Mouse (Mus musculus) megakaryocyte-erythroid progenitor cell, adult 5-6 weeks (primary cell): ENCODE measurements around the gene Tmub1. TPM values are rescaled to one million over a fixed set of nuclear protein-coding genes. Genes with fewer than 3 reads are reported as not detected.

Source experiments
- ATAC-seq: replicated peaks from 2 replicates; pipeline ENCODE4 v1.8.0; 2016; ENCODE audit warnings: mild to moderate bottlenecking, inconsistent platforms; ENCODE audit not compliant: severe bottlenecking, poor library complexity, low FRiP score, low TSS enrichment
- total RNA-seq, 2 experiments: library from RNA; stranded (forward) in 1 of 2; stranded (reverse) in 1 of 2; fragments of 200-1000, 215-1000 nt in 1 of 2; fragments of >200 nt in 1 of 2; fragmentation: Nextera tagmentation in 1 of 2; gene quantifications; 2 replicates each; pipeline ENCODE4 v1.2.3; 2014 to 2017

The Tmub1 gene
- total RNA-seq, 2 experiments from 2014 or later = 6.2 to 11.4 TPM

GRCm38 (mm10) chr5:24455613-24456012, 8.0 kb upstream of the Tmub1 start:
- ATAC-seq = no peak

DNA sequence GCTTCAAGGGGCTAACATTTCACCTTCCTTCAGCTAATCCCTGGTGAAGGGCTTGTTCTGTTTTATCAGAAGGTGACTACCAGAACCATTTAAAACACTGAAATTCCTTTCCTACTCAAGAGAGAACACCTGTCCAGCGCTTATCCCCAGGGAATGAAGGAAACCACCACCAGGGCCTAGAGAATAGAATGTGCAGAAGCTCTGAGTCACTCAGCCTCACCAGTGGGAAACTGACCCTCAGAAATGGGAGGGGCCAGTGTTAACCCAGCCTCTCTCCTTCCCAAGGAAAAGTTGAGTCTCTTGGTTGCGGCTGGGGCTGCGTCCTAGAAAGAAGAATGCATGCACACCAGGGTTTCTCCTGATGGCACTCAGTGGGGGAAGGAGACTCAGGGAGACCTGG, 7.4 kb upstream of the Tmub1 start:
- no peak for ATAC-seq

DNA sequence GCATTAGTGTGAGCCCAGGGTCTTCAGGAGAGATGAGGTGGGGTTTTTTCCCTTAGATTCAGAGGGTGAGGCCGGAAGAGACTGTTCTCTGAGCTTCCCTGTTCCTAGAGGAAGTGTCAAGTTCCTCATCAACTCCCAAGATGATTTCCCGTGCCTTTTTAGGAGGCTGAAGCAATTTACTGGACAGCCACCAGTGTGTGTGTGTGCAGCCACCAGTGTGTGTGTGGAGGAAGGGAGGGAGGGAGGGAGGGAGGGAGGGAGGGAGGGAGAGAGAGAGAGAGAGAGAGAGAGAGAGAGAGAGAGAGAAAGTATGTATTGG, 6.3 kb upstream of the Tmub1 start:
- ATAC-seq = no peak

- ATAC-seq = no peak
Measured at GRCm38 (mm10) chr5:24453283-24453984, 5.8 kb upstream of the Tmub1 start.

DNA sequence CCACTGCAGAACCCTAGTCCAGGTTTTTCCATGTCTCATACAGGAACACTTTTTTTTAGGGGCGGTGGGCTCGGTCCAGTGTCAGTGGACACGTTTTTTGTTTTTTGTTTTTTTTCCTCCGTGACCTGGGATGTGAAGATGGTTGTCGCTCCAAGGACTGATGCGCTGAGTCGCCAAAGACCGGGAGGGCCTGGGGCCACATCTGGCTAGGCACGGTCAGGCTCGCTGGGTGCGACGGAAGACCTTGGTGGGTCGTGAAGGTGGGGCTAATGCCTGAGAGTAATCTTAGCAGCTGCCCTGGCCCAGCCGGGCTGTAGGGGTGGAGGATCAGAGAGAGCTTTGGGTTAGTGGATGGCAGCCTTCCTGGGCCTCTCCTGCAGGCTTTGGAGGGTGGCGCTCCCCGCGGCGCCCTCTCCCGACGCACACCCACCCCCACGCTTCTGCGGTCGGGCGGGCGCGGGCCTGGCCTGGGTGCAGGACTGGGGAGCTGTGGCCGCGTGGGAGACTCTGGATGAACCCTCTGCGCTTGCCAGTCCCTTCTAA, 5.1 kb upstream of the Tmub1 start:
- peak; percentile 50 for ATAC-seq

DNA sequence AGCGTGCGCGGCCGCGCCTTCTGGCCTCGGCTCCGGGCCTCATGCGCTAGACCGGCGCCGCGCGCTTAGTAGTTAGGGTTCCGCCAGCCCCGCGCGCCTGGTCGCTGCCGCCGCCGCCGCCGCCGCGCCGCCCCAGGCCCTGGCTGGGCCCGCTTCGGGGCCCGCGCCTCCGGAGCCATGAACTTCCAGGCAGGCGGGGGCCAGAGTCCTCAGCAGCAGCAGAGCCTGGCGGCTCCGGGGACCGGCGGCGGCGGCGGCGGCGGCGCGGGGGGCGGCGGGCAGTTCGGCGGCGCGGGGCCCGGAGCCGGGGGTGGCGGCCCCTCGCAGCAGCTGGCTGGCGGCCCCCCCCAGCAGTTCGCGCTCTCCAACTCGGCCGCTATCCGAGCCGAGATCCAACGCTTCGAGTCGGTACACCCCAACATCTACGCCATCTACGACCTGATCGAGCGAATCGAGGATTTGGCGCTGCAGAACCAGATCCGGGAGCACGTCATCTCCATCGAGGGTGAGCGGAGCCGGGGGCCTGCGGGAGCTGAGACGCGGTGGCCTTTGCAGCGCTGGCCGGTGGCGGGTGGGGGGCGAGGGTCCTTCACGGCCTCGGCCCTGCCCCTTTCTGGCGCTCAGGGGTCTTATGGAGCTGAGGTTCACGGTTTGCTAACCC, 4.5 kb upstream of the Tmub1 start, which contains the start of gene Agap3:
TSS of gene Agap3 (plus strand) at position 148 of the 661 bp plus-strand sequence.
- no peak for ATAC-seq

- peak; percentile 64 for ATAC-seq
Measured at GRCm38 (mm10) chr5:24451264-24452029, 3.8 kb upstream of the Tmub1 start.

DNA sequence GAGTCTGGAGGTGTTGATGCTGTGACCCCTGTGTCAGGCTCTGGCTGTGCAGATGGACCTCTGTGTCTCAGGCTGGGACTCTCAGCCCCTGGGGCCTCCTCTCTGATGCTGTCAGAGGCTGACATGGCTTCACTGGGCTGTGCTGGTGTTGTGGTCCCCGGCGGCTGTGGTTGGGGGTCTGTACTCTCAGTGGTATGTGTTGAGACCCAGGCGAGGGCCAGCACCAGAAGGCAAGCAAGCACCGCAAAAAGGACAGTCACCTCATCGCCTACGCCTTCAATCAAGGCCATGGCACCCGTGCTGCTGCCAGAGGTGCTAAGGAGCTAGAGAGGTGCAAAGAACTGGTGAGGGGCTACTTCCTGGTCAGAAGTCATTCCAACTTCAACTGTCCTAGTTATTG, 1.0 kb downstream of the Tmub1 start:
- ATAC-seq = no peak

DNA sequence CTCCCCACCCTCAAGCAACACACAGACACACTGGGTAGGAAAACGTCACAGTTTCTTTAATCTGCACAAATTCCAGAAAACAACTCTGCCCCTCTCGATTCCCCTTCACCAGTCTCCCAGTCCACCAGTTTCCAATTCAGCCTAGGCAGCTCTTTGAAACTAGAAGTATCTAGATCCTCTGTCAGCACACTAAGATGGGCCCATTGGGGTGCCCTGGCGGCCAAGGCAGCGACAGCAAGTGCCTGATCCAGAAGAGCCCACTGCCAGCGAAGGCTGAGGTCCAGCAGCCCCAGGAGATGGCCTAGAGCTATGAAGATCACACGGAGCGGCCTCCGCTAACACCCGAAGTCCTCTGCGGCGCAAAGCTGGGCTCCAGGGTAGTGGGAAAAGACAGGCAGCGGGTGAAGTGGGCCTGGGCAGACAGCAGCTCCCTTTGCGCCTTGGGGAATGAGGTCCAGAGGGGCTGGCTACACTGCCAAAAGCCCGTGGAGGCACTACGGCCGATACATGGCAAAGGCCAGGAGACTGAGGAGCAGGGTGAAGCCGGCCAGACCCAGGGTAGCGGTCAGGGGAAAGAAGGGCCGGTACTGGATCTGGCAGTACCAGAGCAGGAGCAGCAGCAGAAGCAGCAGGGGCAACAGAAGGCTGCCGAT, 2.1 kb downstream of the Tmub1 start:
- no peak for ATAC-seq

DNA sequence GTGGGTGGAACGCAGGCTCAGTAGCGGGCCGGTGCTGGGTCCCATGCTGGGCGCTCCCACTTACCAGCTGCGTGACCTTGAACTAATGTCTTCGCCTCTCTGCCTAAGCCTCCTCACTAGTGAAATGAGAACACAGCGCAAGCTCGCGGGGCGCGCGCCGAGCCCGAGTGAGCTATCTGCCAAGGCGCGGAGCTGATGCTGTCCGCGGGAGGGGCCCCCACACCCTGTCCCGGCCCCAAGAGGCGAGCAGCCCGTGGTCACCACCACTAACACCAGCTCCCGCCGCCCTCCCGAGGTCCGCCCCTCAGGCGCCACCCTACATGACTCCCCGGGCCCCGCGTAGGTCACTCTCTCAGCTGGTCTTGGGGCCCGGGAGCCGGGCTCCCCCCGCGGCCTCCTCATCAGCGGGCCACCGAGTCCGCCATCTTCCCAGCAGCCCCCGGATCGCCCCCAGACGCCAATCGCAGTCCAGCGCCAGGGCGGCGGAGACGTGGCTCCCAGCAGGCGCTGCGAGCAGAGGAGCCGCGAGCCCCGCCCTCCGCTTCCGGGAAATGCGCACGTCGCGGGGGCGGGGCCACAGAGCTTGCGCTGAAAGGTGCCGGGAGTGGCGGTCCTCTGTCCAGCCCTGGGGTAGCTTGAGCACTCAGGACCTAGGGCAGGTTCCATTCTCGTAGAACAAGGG, 2.8 kb downstream of the Tmub1 start, which contains the start of gene Fastk:
TSS of gene Fastk (minus strand) at position 542 of the 682 bp plus-strand sequence.
- peak; percentile 71 for ATAC-seq

DNA sequence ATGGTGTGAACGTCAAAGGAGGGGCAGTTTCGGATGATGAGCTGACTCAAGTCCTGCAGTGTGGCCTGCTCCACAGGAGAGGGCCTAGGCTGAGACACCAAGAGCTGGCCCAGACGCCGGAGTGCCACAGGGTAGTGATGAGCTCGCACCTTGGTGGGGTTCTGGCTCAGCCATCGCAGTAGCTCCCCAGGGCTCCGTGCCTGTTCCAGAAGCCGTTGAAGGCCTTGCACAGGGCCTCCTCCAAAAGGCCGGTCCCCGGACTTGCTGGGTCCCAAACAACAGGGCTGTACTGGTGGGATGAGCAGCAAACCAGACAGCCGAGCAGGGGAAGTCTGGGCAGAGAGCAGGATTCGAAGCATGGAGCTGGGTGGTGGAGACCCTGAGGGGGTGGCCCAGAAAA, 3.7 kb downstream of the Tmub1 start:
- ATAC-seq = no peak

DNA sequence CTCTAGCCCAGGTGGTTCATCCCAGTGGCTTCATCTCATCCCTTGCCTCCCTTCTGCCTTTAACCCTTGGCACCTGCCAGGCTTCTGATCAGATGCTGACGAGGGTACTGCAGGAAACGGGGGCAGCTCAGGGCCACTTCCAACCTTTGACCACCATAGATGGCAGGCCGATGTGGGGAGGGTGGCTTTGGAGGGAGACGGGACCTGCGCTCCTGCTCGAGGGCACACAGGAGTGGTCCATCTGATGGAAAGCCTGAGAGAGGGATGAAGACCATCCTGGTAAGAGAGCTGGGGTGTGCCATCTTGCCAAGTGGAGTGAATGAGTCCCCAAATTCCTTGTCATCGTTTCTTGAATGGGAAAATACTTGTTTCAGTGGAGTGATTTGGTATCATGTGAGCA, 4.5 kb downstream of the Tmub1 start:
- no peak for ATAC-seq

GRCm38 (mm10) chr5:24442029-24442428, 5.6 kb downstream of the Tmub1 start:
- ATAC-seq = no peak

- ATAC-seq = no peak
Measured at GRCm38 (mm10) chr5:24441187-24441586, 6.5 kb downstream of the Tmub1 start.

- no peak for ATAC-seq
Measured at GRCm38 (mm10) chr5:24433993-24434392, 13.7 kb downstream of the Tmub1 start.

GRCm38 (mm10) chr5:24428596-24428995, 19.1 kb downstream of the Tmub1 start:
- ATAC-seq = no peak

- ATAC-seq = no peak
Measured at GRCm38 (mm10) chr5:24427981-24428402, 19.7 kb downstream of the Tmub1 start.

DNA sequence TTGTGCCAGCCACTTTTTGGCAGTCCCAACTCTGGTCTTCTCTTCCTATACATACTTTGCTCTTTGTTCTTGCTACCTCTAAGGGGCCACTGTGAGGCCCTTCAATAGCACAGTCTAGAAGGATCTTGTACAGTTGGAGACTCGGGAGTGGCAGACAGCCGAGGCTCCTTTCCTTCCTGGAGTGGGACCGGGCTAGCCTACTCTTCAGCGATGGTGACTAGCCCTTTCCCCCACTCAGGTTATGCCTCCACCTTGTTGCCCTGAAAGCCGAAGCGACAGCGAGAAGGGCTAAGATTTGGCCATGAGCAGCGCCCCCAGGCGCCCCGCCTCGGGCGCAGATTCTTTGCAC, 20.4 kb downstream of the Tmub1 start:
- no peak for ATAC-seq

DNA sequence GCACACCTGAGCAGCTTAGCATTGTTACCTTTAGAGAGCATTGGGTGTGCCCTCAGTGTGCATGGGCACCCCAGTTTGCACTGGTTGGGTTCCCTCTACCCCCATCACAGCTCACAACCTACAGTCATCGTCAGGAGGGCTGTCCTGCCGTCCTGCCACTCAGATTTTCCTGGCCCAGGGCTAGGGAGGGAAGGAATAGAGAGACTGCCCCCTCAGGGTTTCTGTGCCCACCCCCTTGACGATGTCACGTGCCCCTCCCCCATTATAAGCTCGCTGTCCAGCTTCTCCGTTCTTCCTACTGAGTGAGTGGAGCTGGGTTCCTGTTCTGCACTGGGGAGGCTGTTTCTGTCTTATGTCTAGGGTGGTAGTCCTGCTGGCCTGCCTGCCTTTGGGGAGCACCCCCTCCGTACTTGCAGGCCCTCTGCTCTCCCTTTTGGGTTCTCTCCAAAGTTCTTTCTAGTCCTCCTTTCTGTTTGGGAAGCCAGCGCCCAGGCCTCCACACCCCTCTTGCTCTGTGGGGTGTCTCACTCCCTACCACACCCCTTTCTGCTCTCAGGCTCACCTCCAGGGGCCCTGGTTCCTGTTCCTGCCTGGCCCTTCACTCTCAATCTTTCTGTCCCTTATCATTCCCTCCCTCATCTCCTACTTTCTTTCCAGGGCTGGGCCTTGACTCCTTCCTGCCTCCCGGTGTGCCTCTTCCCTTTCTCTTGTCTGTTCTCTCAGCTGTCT, 20.9 kb downstream of the Tmub1 start:
- no peak for ATAC-seq
